Mouse (Mus musculus) limb, embryonic 15.5 days (tissue): ENCODE results near the gene Mical1. TPM values are rescaled to one million over a fixed set of nuclear protein-coding genes. Genes with fewer than 3 reads are reported as not detected.

Source experiments
- ATAC-seq: fragments of 200-750 bp; cut with Nextera tagmentation; 2 replicates; pipeline ENCODE4 v1.8.0; 2017; ENCODE audit warnings: low read depth, moderate TSS enrichment; ENCODE audit not compliant: insufficient number of reproducible peaks, low FRiP score, low TSS enrichment
- H3K27ac ChIP-seq: fragments of 300-500 bp; sonication (generic); 2 replicates; pipeline ENCODE4 v1.5.1; 2015; ENCODE audit warnings: moderate library complexity, mild to moderate bottlenecking, inconsistent platforms
- H3K27me3 ChIP-seq: fragments of 300-500 bp; sonication (generic); 2 replicates; pipeline ENCODE4 v1.6.1; 2015; ENCODE audit warnings: inconsistent platforms
- H3K36me3 ChIP-seq: fragments of 300-500 bp; sonication (generic); 2 replicates; pipeline ENCODE4 v1.6.1; 2015; ENCODE audit warnings: inconsistent platforms
- H3K4me1 ChIP-seq: fragments of 300-500 bp; sonication (generic); 2 replicates; pipeline ENCODE4 v1.6.1; 2015; ENCODE audit warnings: inconsistent platforms
- H3K4me2 ChIP-seq: fragments of 300-500 bp; sonication (generic); 2 replicates; pipeline ENCODE4 v1.6.1; 2015; ENCODE audit warnings: mild to moderate bottlenecking, inconsistent platforms
- H3K4me3 ChIP-seq: fragments of 300-500 bp; sonication (generic); 2 replicates; pipeline ENCODE4 v1.5.1; 2015; ENCODE audit warnings: mild to moderate bottlenecking, inconsistent platforms
- H3K9ac ChIP-seq: fragments of 300-500 bp; sonication (generic); 2 replicates; pipeline ENCODE4 v1.6.1; 2015; ENCODE audit warnings: inconsistent platforms
- H3K9me3 ChIP-seq: fragments of 300-500 bp; sonication (generic); 2 replicates; pipeline ENCODE4 v1.6.1; 2016; ENCODE audit warnings: inconsistent platforms
- WGBS: fragments of 180-500 bp; shearing (Covaris S2); methylation state at CpG from one replicate; pipeline ENCODE4 v1.1.7; 2015; 5-methylcytosine and 5-hydroxymethylcytosine counted together
- polyA plus RNA-seq: library from polyadenylated mRNA; unstranded; fragments of >200 nt; fragmentation: Nextera tagmentation; extraction: Ambion mirVana; gene quantifications from 2 replicates; pipeline ENCODE4 v1.2.1, GENCODE M21; 2015

The Mical1 gene
- polyA plus RNA-seq, 1 experiment from 2014 or later, result 36.0 TPM

GRCm38 (mm10) chr10:41480938-41481880 is 5.1 kb downstream of the Mical1 start:
- peaks cover 71% of the 10 kb centered on the region for H3K36me3 ChIP-seq
- H3K4me2 ChIP-seq, result no peak overlapping the region
- no peaks in the 10 kb centered on the region for H3K9me3 ChIP-seq
- no peak overlapping the region for H3K4me3 ChIP-seq
- no peak overlapping the region for H3K27ac ChIP-seq
- peaks cover 19% of the 10 kb centered on the region for H3K4me1 ChIP-seq
- no peak overlapping the region for H3K9ac ChIP-seq
- 71% methylated on average over 33 of the region's 33 CpGs for WGBS
- no peaks in the 10 kb centered on the region for H3K27me3 ChIP-seq
- no peak for ATAC-seq

GRCm38 (mm10) chr10:41482446-41482845 is 6.3 kb downstream of the Mical1 start:
- Histone ChIP-seq H3K36me3 (peaks cover 83% of the 10 kb centered on the region), H3K9ac (no peak overlapping the region), H3K27me3 (no peaks in the 10 kb centered on the region), H3K9me3 (no peaks in the 10 kb centered on the region), H3K4me3 (no peak overlapping the region), H3K4me1 (peaks cover 16% of the 10 kb centered on the region), H3K27ac (no peak overlapping the region), H3K4me2 (no peak overlapping the region)
- 86% methylated on average over 7 of the region's 7 CpGs for WGBS
- no peak for ATAC-seq

GRCm38 (mm10) chr10:41485778-41486177 is 9.7 kb downstream of the Mical1 start:
- no peak overlapping the region for H3K27ac ChIP-seq
- no peaks in the 10 kb centered on the region for H3K27me3 ChIP-seq
- no peak overlapping the region for H3K9ac ChIP-seq
- H3K36me3 ChIP-seq, result peaks cover 73% of the 10 kb centered on the region
- H3K4me2 ChIP-seq, result no peak overlapping the region
- no peak overlapping the region for H3K4me3 ChIP-seq
- H3K4me1 ChIP-seq, result peaks cover 27% of the 10 kb centered on the region
- 85% methylated on average over 16 of the region's 16 CpGs for WGBS
- H3K9me3 ChIP-seq, result no peaks in the 10 kb centered on the region
- no peak for ATAC-seq

DNA sequence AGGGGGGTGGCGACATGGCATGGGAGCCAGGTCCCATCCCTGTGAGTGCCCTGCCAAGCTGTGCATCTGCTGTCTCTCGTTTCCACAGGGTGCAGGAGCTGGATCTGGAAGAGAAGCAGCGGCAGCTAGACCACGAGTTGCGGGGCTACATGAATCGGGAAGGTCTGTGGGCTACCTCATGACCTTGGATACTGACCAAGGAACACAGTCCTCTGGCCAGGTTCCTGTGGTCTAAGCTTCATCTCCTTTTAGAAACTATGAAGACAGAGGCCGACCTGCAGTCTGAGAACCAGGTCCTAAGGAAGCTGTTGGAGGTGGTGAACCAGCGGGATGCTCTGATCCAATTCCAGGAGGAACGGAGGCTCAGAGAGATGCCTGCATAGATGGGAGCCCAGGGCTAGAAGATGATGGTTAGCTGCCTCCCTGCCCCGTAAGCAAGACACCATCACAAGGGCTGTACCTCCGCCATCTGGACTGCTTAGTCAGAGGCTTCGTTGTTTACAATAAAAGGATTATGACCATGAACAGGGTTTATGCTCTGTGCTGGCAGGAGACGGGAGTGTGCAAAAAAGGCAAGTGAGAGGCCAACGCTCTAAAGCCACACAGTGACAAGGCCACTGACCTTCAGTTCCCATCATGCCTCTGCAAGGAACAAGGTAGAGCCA is 10.5 kb downstream of the Mical1 start:
- 82% methylated on average over 14 of the region's 14 CpGs for whole genome bisulfite sequencing
- peaks cover 65% of the 10 kb centered on the region for H3K36me3 ChIP-seq

GRCm38 (mm10) chr10:41488877-41489276 is 12.8 kb downstream of the Mical1 start:
- no peaks in the 10 kb centered on the region for H3K9me3 ChIP-seq
- peaks cover 43% of the 10 kb centered on the region for H3K36me3 ChIP-seq
- peaks cover 27% of the 10 kb centered on the region for H3K4me1 ChIP-seq
- H3K27ac ChIP-seq, result no peak overlapping the region
- no peak for ATAC-seq
- no peaks in the 10 kb centered on the region for H3K27me3 ChIP-seq
- peak overlapping the region; percentile 68 for H3K4me3 ChIP-seq
- H3K4me2 ChIP-seq, result peak overlapping the region; percentile 100
- H3K9ac ChIP-seq, result 0 out of 2 replicates have a peak overlapping the region, but pooled peaks have one; percentile 66
- whole genome bisulfite sequencing, result 35% methylated on average over 7 of the region's 7 CpGs

More for the DNA sequence above, 10.5 kb downstream of the Mical1 start:
- Histone ChIP-seq H3K4me1 (peaks cover 27% of the 10 kb centered on the region), H3K27ac (no peak overlapping the region), H3K4me3 (no peak overlapping the region), H3K9me3 (no peaks in the 10 kb centered on the region), H3K27me3 (no peaks in the 10 kb centered on the region), H3K4me2 (no peak overlapping the region), H3K9ac (no peak overlapping the region)
- no peak for ATAC-seq

GRCm38 (mm10) chr10:41489294-41489693 is 13.2 kb downstream of the Mical1 start:
- Histone ChIP-seq H3K9me3 (no peaks in the 10 kb centered on the region), H3K4me3 (peak overlapping the region; percentile 68), H3K27me3 (no peaks in the 10 kb centered on the region), H3K4me2 (peak overlapping the region; percentile 100), H3K27ac (peak overlapping the region; percentile 87; the same call in 1 of the 2 replicates), H3K4me1 (peaks cover 27% of the 10 kb centered on the region), H3K9ac (peak overlapping the region; percentile 66), H3K36me3 (peaks cover 39% of the 10 kb centered on the region)
- WGBS, result 23% methylated on average over 8 of the region's 8 CpGs
- ATAC-seq, result no peak

DNA sequence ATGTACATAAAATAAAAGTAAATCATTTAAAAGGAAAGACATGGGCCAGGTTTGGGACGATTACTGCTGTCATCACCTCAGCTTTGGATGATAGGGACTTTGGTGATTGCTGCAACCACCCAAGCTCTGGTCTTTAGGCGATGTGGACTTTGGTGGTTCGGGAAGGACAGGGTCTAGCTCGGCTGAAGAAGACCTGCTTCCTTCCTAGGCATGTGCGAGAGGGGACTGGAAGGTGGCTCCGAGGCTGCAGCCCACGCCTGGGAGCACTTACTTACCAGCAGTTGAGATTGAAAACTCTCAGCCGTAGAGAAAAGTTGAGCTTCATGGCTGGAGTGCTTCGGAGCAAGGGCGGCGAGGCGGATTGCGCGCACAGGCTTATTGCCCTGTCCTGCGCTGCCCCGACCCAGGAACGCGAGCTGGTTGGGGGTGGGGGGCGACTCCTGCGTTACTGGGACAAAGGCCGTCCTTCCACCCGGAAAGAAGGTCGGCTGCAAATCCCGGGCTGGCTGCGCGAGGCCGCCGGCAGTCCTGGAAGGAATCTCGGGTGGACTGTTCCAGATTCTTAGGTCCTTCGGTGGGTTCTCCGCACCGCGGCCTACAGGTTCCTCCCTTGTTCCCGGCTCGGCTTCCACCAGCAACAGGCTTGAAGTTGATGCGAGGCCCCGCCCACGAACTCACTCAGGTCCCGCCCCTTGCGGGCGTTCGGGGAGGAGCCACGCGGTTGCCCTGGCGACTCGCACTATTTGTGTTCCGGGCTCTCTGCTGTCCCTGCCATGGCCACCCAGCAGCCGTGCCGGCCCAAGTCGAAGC is 13.8 kb downstream of the Mical1 start, which contains the start of the genes Smpd2 and Ppil6:
Smpd2 (minus strand) TSS at position 662 of the 810 bp plus-strand sequence.
Ppil6 (plus strand) TSS at position 732 of the 810 bp plus-strand sequence.
- H3K4me1 ChIP-seq, result peaks cover 27% of the 10 kb centered on the region
- H3K4me3 ChIP-seq, result peak within 1 kb of the TSS; percentile 68
- H3K36me3 ChIP-seq, result peaks cover 32% of the 10 kb centered on the region
- under 1% methylated on average over 50 of the region's 50 CpGs for WGBS
- no peaks in the 10 kb centered on the region for H3K9me3 ChIP-seq
- H3K4me2 ChIP-seq, result peak within 1 kb of the TSS; percentile 100
- no peaks in the 10 kb centered on the region for H3K27me3 ChIP-seq
- peak; percentile 89 for ATAC-seq
- H3K27ac ChIP-seq, result peak within 1 kb of the TSS; percentile 87
- peak within 1 kb of the TSS; percentile 66 for H3K9ac ChIP-seq

- Histone ChIP-seq H3K9me3 (no peaks in the 10 kb centered on the region), H3K36me3 (peaks cover 27% of the 10 kb centered on the region), H3K4me1 (peaks cover 27% of the 10 kb centered on the region), H3K27ac (no peak overlapping the region), H3K9ac (peak overlapping the region; percentile 50), H3K4me2 (peak overlapping the region; percentile 100), H3K27me3 (no peaks in the 10 kb centered on the region), H3K4me3 (peak overlapping the region; percentile 68)
- WGBS, result under 1% methylated on average over 29 of the region's 29 CpGs
- ATAC-seq, result no peak; the same call in 1 of the 2 replicates
Measured at GRCm38 (mm10) chr10:41490518-41490873, 14.4 kb downstream of the Mical1 start.

- Histone ChIP-seq H3K9ac (no peak overlapping the region), H3K27ac (no peak overlapping the region), H3K4me2 (no peak overlapping the region), H3K36me3 (peaks cover 20% of the 10 kb centered on the region), H3K4me3 (no peak overlapping the region), H3K9me3 (no peaks in the 10 kb centered on the region), H3K4me1 (peaks cover 27% of the 10 kb centered on the region), H3K27me3 (no peaks in the 10 kb centered on the region)
- WGBS, result 32% methylated on average over 4 of the region's 4 CpGs
- no peak for ATAC-seq
Measured at GRCm38 (mm10) chr10:41491111-41491510, 15.0 kb downstream of the Mical1 start.

DNA sequence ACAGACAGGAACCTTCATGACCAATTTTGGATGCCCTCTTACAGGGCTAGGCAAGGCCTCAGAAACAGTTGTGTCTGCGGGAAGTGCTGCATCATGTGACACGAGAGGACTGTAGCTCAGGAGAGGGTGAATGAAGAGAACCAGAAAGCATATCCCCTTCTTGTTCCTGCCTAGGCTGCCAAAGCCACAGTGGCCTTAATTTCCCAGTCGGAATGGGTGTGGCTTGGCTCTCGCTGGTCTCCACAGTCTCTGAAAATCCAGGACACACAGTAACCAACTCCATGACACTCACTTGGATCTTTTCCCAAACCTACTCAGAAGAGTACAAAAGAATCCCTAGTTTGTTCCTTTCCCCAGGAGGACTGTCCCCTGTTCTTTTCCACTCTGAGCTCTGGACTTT is 24.8 kb downstream of the Mical1 start:
- H3K27me3 ChIP-seq, result no peaks in the 10 kb centered on the region
- WGBS, result 52% methylated on average over 4 of the region's 4 CpGs
- no peak overlapping the region for H3K27ac ChIP-seq
- H3K9ac ChIP-seq, result no peak overlapping the region
- ATAC-seq, result no peak
- no peaks in the 10 kb centered on the region for H3K4me1 ChIP-seq
- H3K36me3 ChIP-seq, result no peaks in the 10 kb centered on the region
- no peak overlapping the region for H3K4me2 ChIP-seq
- no peaks in the 10 kb centered on the region for H3K9me3 ChIP-seq
- H3K4me3 ChIP-seq, result no peak overlapping the region

GRCm38 (mm10) chr10:41504996-41505395 is 28.9 kb downstream of the Mical1 start:
- no peaks in the 10 kb centered on the region for H3K27me3 ChIP-seq
- no peak for ATAC-seq
- no peak overlapping the region for H3K9ac ChIP-seq
- WGBS, result 82% methylated on average over 1 of the region's 1 CpGs
- H3K27ac ChIP-seq, result no peak overlapping the region
- H3K36me3 ChIP-seq, result no peaks in the 10 kb centered on the region
- H3K4me2 ChIP-seq, result no peak overlapping the region
- H3K4me1 ChIP-seq, result no peaks in the 10 kb centered on the region
- no peaks in the 10 kb centered on the region for H3K9me3 ChIP-seq
- no peak overlapping the region for H3K4me3 ChIP-seq
